Mouse (Mus musculus) megakaryocyte, embryonic 14.5 days (primary cell): ENCODE data around the gene Lamb1. TPM values are rescaled to one million over a fixed set of nuclear protein-coding genes. Genes with fewer than 3 reads are reported as not detected.

Experiments
- H3K27me3 ChIP-seq: replicated peaks from 2 replicates; pipeline ENCODE3; 2012; ENCODE audit warnings: inconsistent platforms
- H3K36me3 ChIP-seq: replicated peaks from 2 replicates; pipeline ENCODE3; 2012; ENCODE audit warnings: low read length, inconsistent platforms, mixed read lengths
- H3K4me1 ChIP-seq: 2 replicates; pipeline ENCODE4 v1.6.1; 2012; ENCODE audit warnings: inconsistent platforms
- H3K4me3 ChIP-seq: replicated peaks from 2 replicates; pipeline ENCODE3; 2012; ENCODE audit warnings: moderate library complexity, mild to moderate bottlenecking, inconsistent platforms
- H3K9me3 ChIP-seq: 2 replicates; pipeline ENCODE4 v1.6.1; 2012; ENCODE audit warnings: inconsistent platforms
- FLI1 ChIP-seq: IDR thresholded peaks from 2 replicates; pipeline ENCODE4 v1.6.1; 2012; ENCODE audit warnings: low read length, inconsistent platforms, mixed read lengths
- GATA1 ChIP-seq: IDR thresholded peaks from 3 replicates; pipeline ENCODE4 v1.6.1; 2012; ENCODE audit warnings: mixed read lengths, low read length, inconsistent platforms, borderline replicate concordance
- polyA plus RNA-seq: library from polyadenylated mRNA; stranded (reverse); fragments of >175 nt; gene quantifications from 2 replicates; pipeline ENCODE4 v1.2.3, GENCODE M21; 2012; ENCODE audit warnings: low replicate concordance; ENCODE audit not compliant: insufficient read depth

The Lamb1 gene
- polyA plus RNA-seq, 1 experiment = not detected

DNA sequence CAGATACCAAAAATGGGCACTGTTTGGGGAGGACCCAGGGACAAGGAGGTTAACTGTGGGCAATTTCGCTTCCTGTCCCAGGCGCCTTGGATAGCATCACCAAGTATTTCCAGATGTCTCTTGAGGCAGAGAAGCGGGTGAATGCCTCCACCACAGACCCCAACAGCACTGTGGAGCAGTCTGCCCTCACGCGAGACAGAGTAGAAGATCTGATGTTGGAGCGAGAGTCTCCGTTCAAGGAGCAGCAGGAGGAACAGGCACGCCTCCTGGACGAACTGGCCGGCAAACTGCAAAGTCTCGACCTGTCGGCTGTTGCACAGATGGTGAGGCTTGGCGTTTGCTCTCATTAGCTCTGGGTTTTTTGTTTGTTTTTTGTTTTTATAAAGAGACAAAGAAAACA, 55.8 kb downstream of the Lamb1 start:
- Histone ChIP-seq H3K4me3 (no peak overlapping the region), H3K36me3 (no peaks in the 10 kb centered on the region), H3K4me1 (peaks cover 5% of the 10 kb centered on the region), H3K27me3 (peaks cover 7% of the 10 kb centered on the region), H3K9me3 (no peaks in the 10 kb centered on the region)
- TF ChIP-seq FLI1 (no peak), GATA1 (no peak)

GRCm38 (mm10) chr12:31321532-31321931, 56.5 kb downstream of the Lamb1 start:
- no peaks in the 10 kb centered on the region for H3K9me3 ChIP-seq
- peaks cover 7% of the 10 kb centered on the region for H3K27me3 ChIP-seq
- peaks cover 5% of the 10 kb centered on the region for H3K4me1 ChIP-seq
- no peak for TF ChIP-seq GATA1
- no peak for TF ChIP-seq FLI1
- H3K4me3 ChIP-seq = no peak overlapping the region
- H3K36me3 ChIP-seq = no peaks in the 10 kb centered on the region

- H3K4me1 ChIP-seq = peaks cover 5% of the 10 kb centered on the region
Measured at GRCm38 (mm10) chr12:31323136-31323695, 58.2 kb downstream of the Lamb1 start.

DNA sequence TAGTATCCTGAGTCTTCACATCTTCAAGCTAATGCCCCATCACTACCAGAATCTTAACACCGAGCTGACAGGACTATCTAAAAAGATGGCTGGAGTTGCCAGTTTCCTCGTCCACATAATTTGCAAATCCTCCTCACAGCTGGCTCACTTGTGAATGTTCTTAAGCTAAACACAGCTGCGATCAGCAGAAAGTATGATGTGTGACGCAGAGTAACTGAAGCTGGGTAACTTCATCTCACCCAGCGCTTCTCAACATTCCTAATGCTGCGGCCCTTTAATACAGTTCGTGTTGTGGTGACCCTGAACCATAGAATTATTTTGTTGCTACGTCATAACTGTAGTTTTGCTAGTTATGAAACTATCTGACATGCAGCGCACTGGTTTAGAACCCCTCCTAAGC, 62.1 kb downstream of the Lamb1 start:
- peaks cover 24% of the 10 kb centered on the region for H3K36me3 ChIP-seq
- H3K9me3 ChIP-seq = no peaks in the 10 kb centered on the region
- peaks cover 2% of the 10 kb centered on the region for H3K27me3 ChIP-seq
- H3K4me1 ChIP-seq = no peaks in the 10 kb centered on the region
- no peak overlapping the region for H3K4me3 ChIP-seq
- TF ChIP-seq FLI1 = no peak
- no peak for TF ChIP-seq GATA1

More at GRCm38 (mm10) chr12:31323136-31323695, 58.2 kb downstream of the Lamb1 start:
- Histone ChIP-seq H3K36me3 (no peaks in the 10 kb centered on the region), H3K9me3 (no peaks in the 10 kb centered on the region), H3K4me3 (no peak overlapping the region), H3K27me3 (peaks cover 5% of the 10 kb centered on the region)
- TF ChIP-seq GATA1 (no peak), FLI1 (no peak)

GRCm38 (mm10) chr12:31333261-31333660, 68.2 kb downstream of the Lamb1 start:
- TF ChIP-seq FLI1 = no peak
- TF ChIP-seq GATA1 = no peak
- Histone ChIP-seq H3K36me3 (peaks cover 84% of the 10 kb centered on the region), H3K4me3 (no peak overlapping the region), H3K27me3 (no peaks in the 10 kb centered on the region), H3K4me1 (no peaks in the 10 kb centered on the region), H3K9me3 (no peaks in the 10 kb centered on the region)

GRCm38 (mm10) chr12:31350191-31350943, 85.3 kb downstream of the Lamb1 start:
- peaks cover 31% of the 10 kb centered on the region for H3K36me3 ChIP-seq
- peaks cover 25% of the 10 kb centered on the region for H3K4me1 ChIP-seq
- peaks cover 10% of the 10 kb centered on the region; the same call in 1 of the 2 replicates for H3K9me3 ChIP-seq
- H3K27me3 ChIP-seq = no peaks in the 10 kb centered on the region
- H3K4me3 ChIP-seq = peak overlapping the region; percentile 100
- no peak for TF ChIP-seq GATA1
- no peak for TF ChIP-seq FLI1

GRCm38 (mm10) chr12:31350944-31351928, 86.2 kb downstream of the Lamb1 start, which contains the start of gene Dld:
Gene Dld (minus strand): TSS chr12:31351453.
- Histone ChIP-seq H3K9me3 (peaks cover 16% of the 10 kb centered on the region), H3K4me3 (peak within 1 kb of the TSS; percentile 100), H3K27me3 (no peaks in the 10 kb centered on the region), H3K36me3 (peaks cover 27% of the 10 kb centered on the region), H3K4me1 (peaks cover 25% of the 10 kb centered on the region)
- TF ChIP-seq FLI1 = no peak
- TF ChIP-seq GATA1 = no peak

- Histone ChIP-seq H3K4me1 (no peaks in the 10 kb centered on the region), H3K9me3 (no peaks in the 10 kb centered on the region), H3K4me3 (no peak overlapping the region), H3K27me3 (no peaks in the 10 kb centered on the region), H3K36me3 (no peaks in the 10 kb centered on the region)
- no peak for TF ChIP-seq GATA1
- TF ChIP-seq FLI1 = no peak
Measured at GRCm38 (mm10) chr12:31366428-31366827, 101.4 kb downstream of the Lamb1 start.

- Histone ChIP-seq H3K4me1 (no peaks in the 10 kb centered on the region), H3K9me3 (no peaks in the 10 kb centered on the region), H3K4me3 (no peak overlapping the region), H3K36me3 (no peaks in the 10 kb centered on the region), H3K27me3 (no peaks in the 10 kb centered on the region)
- TF ChIP-seq GATA1 (no peak), FLI1 (no peak)
Measured at GRCm38 (mm10) chr12:31367721-31368120, 102.7 kb downstream of the Lamb1 start.
